Mouse (Mus musculus): Measurements from ENCODE around the gene Asic1. TPM values are rescaled to one million over a fixed set of nuclear protein-coding genes. Genes with fewer than 3 reads are reported as not detected.

Asic1 gene
- total and polyA plus RNA-seq, 2 experiments from 2014 or later: 28.1 to 99.1 TPM

- Histone ChIP-seq H3K9me3 (ENCODE audit: low read length) (no peaks in the 10 kb centered on the region), H3K27me3 (ENCODE audit: insufficient read depth, low read length) (no peaks in the 10 kb centered on the region), H3K9ac (no peak overlapping the region), H3K4me3 (ENCODE audit: low read depth, low read length) (no peak overlapping the region), H3K36me3 (ENCODE audit: insufficient read depth) (no peaks in the 10 kb centered on the region), H3K4me1 (ENCODE audit: insufficient read depth) (peaks cover 12% of the 10 kb centered on the region; the same call in 1 of the 2 replicates), H3K27ac (ENCODE audit: low read depth, low read length) (no peak overlapping the region), H3K4me2 (ENCODE audit: low read depth) (no peak overlapping the region)
- 60% methylated on average over 7 of the region's 7 CpGs for WGBS
- DNase-seq: no peak
- no peak for ATAC-seq
- TF ChIP-seq CTCF (IDR thresholded peaks at IDR 0.05; ENCODE audit: low read depth): no peak
These were observed 7.8 kb upstream of the Asic1 start for GRCm38 (mm10) chr15:99662371-99662770.

DNA sequence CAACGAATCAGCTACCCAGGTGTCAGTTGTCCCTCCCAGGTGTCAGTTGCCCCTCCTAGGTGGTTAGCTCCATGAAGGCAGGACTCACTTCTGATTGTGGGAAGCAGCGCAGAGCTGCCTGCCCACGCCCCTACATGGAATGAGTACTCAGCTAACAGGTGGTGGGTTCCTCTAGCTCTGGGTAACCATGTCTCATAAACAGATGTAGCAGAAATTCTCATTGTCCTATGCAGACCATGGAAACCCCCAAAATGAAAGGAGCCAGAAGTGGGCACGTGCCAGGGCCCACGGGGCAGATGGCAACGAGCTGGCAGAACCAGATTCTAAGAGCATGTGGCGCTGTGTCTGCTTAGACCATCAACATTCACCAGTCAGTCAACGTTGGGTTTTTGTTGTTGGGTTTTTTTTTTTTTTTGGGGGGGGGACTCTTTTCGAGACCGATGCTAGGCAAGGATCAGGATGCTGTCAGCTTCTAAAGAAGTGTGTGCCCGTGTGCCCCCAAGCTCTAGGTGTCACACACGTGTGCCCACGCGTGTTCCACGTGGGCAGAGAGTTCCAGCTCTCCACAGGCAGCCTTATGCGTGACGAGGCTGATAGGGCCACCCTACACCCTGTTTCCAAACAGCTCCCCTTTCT, 6.1 kb upstream of the Asic1 start:
- 2% methylated on average over 17 of the region's 17 CpGs for WGBS
- peak; percentile 81 for DNase-seq

GRCm38 (mm10) chr15:99664600-99665451, 5.3 kb upstream of the Asic1 start:
- Histone ChIP-seq H3K9ac (peak overlapping the region; percentile 69), H3K36me3 (ENCODE audit: insufficient read depth) (no peaks in the 10 kb centered on the region)
- TF ChIP-seq CTCF (IDR thresholded peaks at IDR 0.05; ENCODE audit: low read depth): 0 out of 2 replicates have a peak, but pooled peaks have one; percentile 1

More for the DNA sequence above, 6.1 kb upstream of the Asic1 start:
- ATAC-seq: peak; percentile 59
- Histone ChIP-seq H3K4me2 (ENCODE audit: low read depth) (peak overlapping the region; percentile 78), H3K27me3 (ENCODE audit: insufficient read depth, low read length) (no peaks in the 10 kb centered on the region), H3K4me1 (ENCODE audit: insufficient read depth) (peaks cover 14% of the 10 kb centered on the region; the same call in 1 of the 2 replicates), H3K27ac (ENCODE audit: low read depth, low read length) (peak overlapping the region; percentile 90), H3K9me3 (ENCODE audit: low read length) (no peaks in the 10 kb centered on the region), H3K9ac (peak overlapping the region; percentile 69), H3K36me3 (ENCODE audit: insufficient read depth) (no peaks in the 10 kb centered on the region), H3K4me3 (ENCODE audit: low read depth, low read length) (peak overlapping the region; percentile 42)
- no peak for TF ChIP-seq CTCF (IDR thresholded peaks at IDR 0.05; ENCODE audit: low read depth)

GRCm38 (mm10) chr15:99667544-99667943, 2.6 kb upstream of the Asic1 start:
- H3K4me1 ChIP-seq (ENCODE audit: insufficient read depth): peaks cover 27% of the 10 kb centered on the region
- ATAC-seq: no peak
- 98% methylated on average over 2 of the region's 2 CpGs for WGBS

More at GRCm38 (mm10) chr15:99664600-99665451, 5.3 kb upstream of the Asic1 start:
- Histone ChIP-seq H3K4me2 (ENCODE audit: low read depth) (peak overlapping the region; percentile 78), H3K9me3 (ENCODE audit: low read length) (no peaks in the 10 kb centered on the region), H3K4me3 (ENCODE audit: low read depth, low read length) (peak overlapping the region; percentile 42), H3K4me1 (ENCODE audit: insufficient read depth) (peaks cover 21% of the 10 kb centered on the region; the same call in 1 of the 2 replicates), H3K27ac (ENCODE audit: low read depth, low read length) (peak overlapping the region; percentile 90), H3K27me3 (ENCODE audit: insufficient read depth, low read length) (no peaks in the 10 kb centered on the region)
- WGBS: 2% methylated on average over 51 of the region's 52 CpGs
- peak; percentile 85 for ATAC-seq
- peak; percentile 88 for DNase-seq

GRCm38 (mm10) chr15:99668881-99669280, 1.3 kb upstream of the Asic1 start:
- Histone ChIP-seq H3K4me2 (ENCODE audit: low read depth) (peak overlapping the region; percentile 74), H3K27ac (ENCODE audit: low read depth, low read length) (peak overlapping the region; percentile 91; the same call in 1 of the 2 replicates), H3K9me3 (ENCODE audit: low read length) (no peaks in the 10 kb centered on the region), H3K4me1 (ENCODE audit: insufficient read depth) (peaks cover 27% of the 10 kb centered on the region), H3K4me3 (ENCODE audit: low read depth, low read length) (no peak overlapping the region), H3K9ac (no peak overlapping the region), H3K27me3 (ENCODE audit: insufficient read depth, low read length) (no peaks in the 10 kb centered on the region), H3K36me3 (ENCODE audit: insufficient read depth) (peaks cover 7% of the 10 kb centered on the region; the same call in 1 of the 2 replicates)
- DNase-seq (peak; percentile 90), ATAC-seq (no peak)
- WGBS: under 1% methylated on average over 12 of the region's 12 CpGs
- TF ChIP-seq CTCF (IDR thresholded peaks at IDR 0.05; ENCODE audit: low read depth): peak; percentile 95

More at GRCm38 (mm10) chr15:99667544-99667943, 2.6 kb upstream of the Asic1 start:
- Histone ChIP-seq H3K4me2 (ENCODE audit: low read depth) (no peak overlapping the region), H3K27me3 (ENCODE audit: insufficient read depth, low read length) (no peaks in the 10 kb centered on the region), H3K4me3 (ENCODE audit: low read depth, low read length) (no peak overlapping the region), H3K9ac (no peak overlapping the region), H3K27ac (ENCODE audit: low read depth, low read length) (no peak overlapping the region), H3K9me3 (ENCODE audit: low read length) (no peaks in the 10 kb centered on the region), H3K36me3 (ENCODE audit: insufficient read depth) (peaks cover under 1% of the 10 kb centered on the region; the same call in 1 of the 2 replicates)
- DNase-seq: no peak
- peak; percentile 23 for TF ChIP-seq CTCF (IDR thresholded peaks at IDR 0.05; ENCODE audit: low read depth)

DNA sequence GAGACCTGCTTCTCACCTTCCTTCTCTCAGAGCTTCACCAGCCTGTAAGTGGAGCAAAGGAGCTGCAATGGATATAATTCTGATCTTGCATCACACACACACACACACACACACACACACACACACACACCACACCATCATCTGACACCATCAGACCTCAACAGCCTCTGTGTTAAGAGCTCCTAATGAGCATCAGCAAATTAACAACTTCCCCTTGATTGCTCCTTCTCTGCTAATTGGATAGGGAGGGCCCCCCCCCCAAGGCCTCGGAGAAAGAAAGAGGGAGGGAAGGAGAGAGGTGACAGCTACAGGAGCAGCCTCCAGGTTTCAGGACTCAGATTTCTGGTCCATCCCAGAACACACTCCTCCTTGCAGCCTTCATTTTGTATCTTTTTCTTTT, 776 bp upstream of the Asic1 start:
- WGBS: 8% methylated on average over 1 of the region's 1 CpGs
- no peaks in the 10 kb centered on the region for H3K27me3 ChIP-seq (ENCODE audit: insufficient read depth, low read length)
- no peaks in the 10 kb centered on the region for H3K9me3 ChIP-seq (ENCODE audit: low read length)
- ATAC-seq (no peak; the same call in 1 of the 2 replicates), DNase-seq (no peak)
- H3K4me3 ChIP-seq (ENCODE audit: low read depth, low read length): no peak overlapping the region
- peak overlapping the region; percentile 91; the same call in 1 of the 2 replicates for H3K27ac ChIP-seq (ENCODE audit: low read depth, low read length)
- H3K36me3 ChIP-seq (ENCODE audit: insufficient read depth): peaks cover 8% of the 10 kb centered on the region; the same call in 1 of the 2 replicates
- H3K4me2 ChIP-seq (ENCODE audit: low read depth): peak overlapping the region; percentile 74
- no peak for TF ChIP-seq CTCF (IDR thresholded peaks at IDR 0.05; ENCODE audit: low read depth)
- H3K4me1 ChIP-seq (ENCODE audit: insufficient read depth): peaks cover 27% of the 10 kb centered on the region
- peak overlapping the region; percentile 92 for H3K9ac ChIP-seq
